Mouse (Mus musculus) stomach, embryonic 16.5 days (tissue): ENCODE results near the gene Ivl. TPM values are rescaled to one million over a fixed set of nuclear protein-coding genes. Genes with fewer than 3 reads are reported as not detected.

Source experiments
- ATAC-seq: fragments of 200-750 bp; cut with Nextera tagmentation; 2 replicates; pipeline ENCODE4 v1.8.0; 2017; ENCODE audit warnings: moderate number of reproducible peaks, moderate TSS enrichment; ENCODE audit not compliant: insufficient read depth, low FRiP score
- H3K27ac ChIP-seq: fragments of 300-500 bp; sonication (generic); 2 replicates; pipeline ENCODE4 v1.5.1; 2014; ENCODE audit warnings: low read length
- H3K27me3 ChIP-seq: fragments of 300-500 bp; sonication (generic); 2 replicates; pipeline ENCODE4 v1.6.1; 2014; ENCODE audit warnings: low read length, control low read depth, mixed read lengths; ENCODE audit not compliant: control insufficient read depth, insufficient read depth
- H3K36me3 ChIP-seq: fragments of 300-500 bp; sonication (generic); 2 replicates; pipeline ENCODE4 v1.6.1; 2014; ENCODE audit warnings: low read length; ENCODE audit not compliant: control insufficient read depth, insufficient read depth
- H3K4me1 ChIP-seq: fragments of 300-500 bp; sonication (generic); 2 replicates; pipeline ENCODE4 v1.6.1; 2014; ENCODE audit warnings: low read length, control low read depth, mixed read lengths; ENCODE audit not compliant: control insufficient read depth, insufficient read depth
- H3K4me2 ChIP-seq: fragments of 300-500 bp; sonication (generic); 2 replicates; pipeline ENCODE4 v1.6.1; 2014; ENCODE audit warnings: low read depth, low read length, mixed read lengths
- H3K4me3 ChIP-seq: fragments of 300-500 bp; sonication (generic); replicated peaks from 2 replicates; pipeline ENCODE4 v1.5.1; 2014; ENCODE audit warnings: mild to moderate bottlenecking, low read length
- H3K9ac ChIP-seq: fragments of 300-500 bp; sonication (generic); 2 replicates; pipeline ENCODE4 v1.6.1; 2014; ENCODE audit warnings: low read length
- H3K9me3 ChIP-seq: fragments of 300-500 bp; sonication (generic); replicated peaks from 2 replicates; pipeline ENCODE4 v1.6.1; 2016; ENCODE audit warnings: low read length, control low read depth; ENCODE audit not compliant: control insufficient read depth
- WGBS: fragments of 180-500 bp; shearing (Covaris S2); extraction: QIAGEN DNeasy Blood & Tissue Kit; methylation state at CpG from one replicate; pipeline ENCODE4 v1.1.7; 2014; 5-methylcytosine and 5-hydroxymethylcytosine counted together
- polyA plus RNA-seq: library from polyadenylated mRNA; unstranded; fragments of >200 nt; fragmentation: Nextera tagmentation; extraction: Ambion mirVana; gene quantifications from 2 replicates; pipeline ENCODE4 v1.2.1, GENCODE M21; 2015

The Ivl gene
- 1.3 and 2.0 TPM in 2 replicates for polyA plus RNA-seq

GRCm38 (mm10) chr3:92573449-92574041 lies at the start of gene Ivl:
TSS of gene Ivl (minus strand) at chr3:92573735.
- Histone ChIP-seq H3K27ac (no peak within 1 kb of the TSS), H3K9me3 (no peaks in the 10 kb centered on the region), H3K9ac (no peak within 1 kb of the TSS), H3K4me2 (no peak within 1 kb of the TSS), H3K27me3 (no peaks in the 10 kb centered on the region), H3K4me1 (no peaks in the 10 kb centered on the region), H3K36me3 (no peaks in the 10 kb centered on the region), H3K4me3 (no peak within 1 kb of the TSS)
- WGBS: 71% methylated on average over 1 of the region's 1 CpGs
- no peak for ATAC-seq

DNA sequence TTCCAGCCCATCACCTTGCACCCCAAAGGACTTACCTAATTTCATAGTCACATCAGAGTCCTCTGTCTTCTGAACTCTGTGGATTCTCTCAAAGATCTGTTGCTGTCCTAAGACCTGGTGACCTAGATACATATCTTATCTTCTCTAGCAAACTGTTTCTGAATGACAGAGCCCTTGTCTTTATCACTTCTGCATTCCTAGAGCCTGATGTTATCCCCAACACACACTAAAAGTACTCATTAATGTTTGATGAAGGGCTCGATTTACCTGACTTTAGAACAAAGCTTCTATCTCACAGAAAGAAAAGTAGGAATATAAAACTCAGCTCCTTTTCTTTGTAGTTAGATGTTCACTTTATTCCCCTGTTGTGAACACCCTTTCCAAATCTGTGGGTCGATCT lies 48.0 kb upstream of the Ivl start, which contains the start of gene Lce6a:
Gene Lce6a (minus strand): TSS at position 101 of the 400 bp plus-strand sequence.
- no peak within 1 kb of the TSS for H3K27ac ChIP-seq
- WGBS: 51% methylated on average over 2 of the region's 2 CpGs
- H3K27me3 ChIP-seq: no peaks in the 10 kb centered on the region
- H3K9ac ChIP-seq: no peak within 1 kb of the TSS
- no peak within 1 kb of the TSS for H3K4me2 ChIP-seq
- no peaks in the 10 kb centered on the region for H3K36me3 ChIP-seq
- no peaks in the 10 kb centered on the region for H3K4me1 ChIP-seq
- no peaks in the 10 kb centered on the region for H3K9me3 ChIP-seq
- no peak for ATAC-seq
- H3K4me3 ChIP-seq: no peak within 1 kb of the TSS

GRCm38 (mm10) chr3:92609804-92610203 lies 36.3 kb upstream of the Ivl start:
- ATAC-seq: no peak
- 49% methylated on average over 1 of the region's 1 CpGs for WGBS

DNA sequence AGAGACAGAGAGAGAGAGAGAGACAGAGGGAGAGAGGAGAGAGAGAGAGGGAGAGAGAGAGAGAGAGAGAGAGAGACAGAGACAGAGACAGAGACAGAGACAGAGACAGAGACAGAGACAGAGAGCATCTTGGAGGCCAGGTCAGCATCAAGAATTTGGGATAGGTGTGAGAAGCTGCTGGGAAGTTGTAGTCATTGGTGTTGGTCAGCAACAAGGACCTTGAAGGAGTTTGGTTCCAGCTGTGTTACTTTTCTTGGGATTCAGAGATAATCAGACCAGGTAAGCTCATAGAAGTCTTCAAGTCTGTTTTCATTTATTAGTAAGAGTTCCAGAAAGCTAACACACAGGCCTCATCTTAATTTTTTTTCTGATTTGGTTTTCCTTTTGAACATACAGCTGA lies 33.9 kb upstream of the Ivl start, which contains the start of gene 2210017I01Rik:
Gene 2210017I01Rik (minus strand): TSS at position 101 of the 400 bp plus-strand sequence.
- no peaks in the 10 kb centered on the region for H3K27me3 ChIP-seq
- no peak within 1 kb of the TSS for H3K27ac ChIP-seq
- no peak within 1 kb of the TSS for H3K4me3 ChIP-seq
- H3K36me3 ChIP-seq: no peaks in the 10 kb centered on the region
- H3K9me3 ChIP-seq: no peaks in the 10 kb centered on the region
- H3K4me2 ChIP-seq: no peak within 1 kb of the TSS
- no peak within 1 kb of the TSS for H3K9ac ChIP-seq
- ATAC-seq: no peak
- H3K4me1 ChIP-seq: no peaks in the 10 kb centered on the region

More at GRCm38 (mm10) chr3:92609804-92610203, 36.3 kb upstream of the Ivl start:
- Histone ChIP-seq H3K9ac (no peak overlapping the region), H3K36me3 (no peaks in the 10 kb centered on the region), H3K27me3 (no peaks in the 10 kb centered on the region), H3K27ac (no peak overlapping the region), H3K4me2 (no peak overlapping the region), H3K9me3 (no peaks in the 10 kb centered on the region), H3K4me3 (no peak overlapping the region), H3K4me1 (no peaks in the 10 kb centered on the region)

DNA sequence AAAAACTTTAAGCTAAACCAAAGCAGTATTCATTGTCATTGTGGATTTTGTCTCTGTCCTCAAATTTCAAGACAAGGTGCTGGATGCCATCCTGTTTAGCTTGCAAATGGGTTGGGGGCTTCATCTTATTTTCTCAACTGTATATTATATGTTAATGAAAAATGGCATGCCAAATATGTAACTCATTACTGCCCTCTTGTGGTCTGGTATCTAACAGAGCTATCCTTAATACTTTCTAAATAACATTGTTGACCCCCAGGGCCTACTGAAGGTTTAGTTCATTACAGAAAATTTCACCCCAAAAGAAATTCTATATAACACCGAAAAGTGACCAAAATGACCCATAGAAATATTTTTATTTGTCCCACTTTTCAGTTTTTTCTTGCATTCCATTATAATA lies 28.6 kb upstream of the Ivl start:
- WGBS: 58% methylated on average over 1 of the region's 1 CpGs
- H3K4me1 ChIP-seq: no peaks in the 10 kb centered on the region
- no peak overlapping the region for H3K9ac ChIP-seq
- H3K9me3 ChIP-seq: no peaks in the 10 kb centered on the region
- ATAC-seq: no peak
- H3K36me3 ChIP-seq: no peaks in the 10 kb centered on the region
- H3K27ac ChIP-seq: no peak overlapping the region
- no peak overlapping the region for H3K4me2 ChIP-seq
- H3K27me3 ChIP-seq: no peaks in the 10 kb centered on the region
- H3K4me3 ChIP-seq: no peak overlapping the region

GRCm38 (mm10) chr3:92600456-92600855 lies 26.9 kb upstream of the Ivl start:
- H3K27ac ChIP-seq: no peak overlapping the region
- 45% methylated on average over 1 of the region's 1 CpGs for WGBS

DNA sequence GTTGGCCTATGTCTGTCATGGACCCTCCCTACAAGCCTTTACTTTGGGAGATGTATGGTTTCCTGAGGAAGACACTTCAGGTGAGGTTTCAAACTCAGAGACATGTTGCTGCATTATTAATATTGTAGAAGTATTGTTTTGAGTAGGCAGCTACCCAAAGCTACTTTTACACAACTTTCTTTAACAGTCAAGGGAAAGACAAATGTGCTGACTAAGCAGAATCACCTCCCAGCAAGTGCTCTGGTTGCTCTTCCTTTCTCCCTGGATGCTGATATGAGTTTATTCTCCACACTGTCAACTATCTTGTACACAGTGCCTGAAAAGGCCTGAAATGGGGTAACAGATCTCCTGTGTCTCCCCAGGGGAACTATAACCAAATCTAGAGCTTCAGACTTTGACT lies 26.4 kb upstream of the Ivl start:
- H3K27ac ChIP-seq: no peak overlapping the region
- no peaks in the 10 kb centered on the region for H3K36me3 ChIP-seq
- ATAC-seq: no peak
- H3K9me3 ChIP-seq: no peaks in the 10 kb centered on the region
- no peak overlapping the region for H3K4me2 ChIP-seq
- H3K9ac ChIP-seq: no peak overlapping the region
- H3K27me3 ChIP-seq: no peaks in the 10 kb centered on the region
- H3K4me3 ChIP-seq: no peak overlapping the region
- no peaks in the 10 kb centered on the region for H3K4me1 ChIP-seq

More at GRCm38 (mm10) chr3:92600456-92600855, 26.9 kb upstream of the Ivl start:
- Histone ChIP-seq H3K9me3 (no peaks in the 10 kb centered on the region), H3K4me1 (no peaks in the 10 kb centered on the region), H3K27me3 (no peaks in the 10 kb centered on the region), H3K36me3 (no peaks in the 10 kb centered on the region), H3K4me2 (no peak overlapping the region), H3K4me3 (no peak overlapping the region), H3K9ac (no peak overlapping the region)
- ATAC-seq: no peak

DNA sequence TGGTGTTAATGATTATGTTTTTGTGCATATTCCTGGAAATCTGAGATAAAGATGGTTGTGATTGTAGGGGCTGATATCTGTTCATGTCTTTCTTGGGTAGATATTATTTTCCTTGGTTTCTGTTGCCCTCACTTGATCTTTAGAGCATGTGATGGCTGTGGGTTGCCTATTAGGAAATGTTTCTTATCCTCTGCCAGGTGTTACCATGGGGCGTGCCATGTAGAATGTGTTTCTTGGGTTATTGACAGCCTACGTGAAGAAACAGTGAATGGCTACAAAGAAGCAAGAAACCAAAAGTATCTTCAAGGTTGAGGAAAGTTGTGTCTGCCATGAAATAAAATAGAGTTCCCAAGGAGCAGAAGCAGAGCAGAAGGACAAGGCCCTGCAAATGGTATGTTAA lies 24.9 kb upstream of the Ivl start:
- Histone ChIP-seq H3K4me2 (no peak overlapping the region), H3K27ac (no peak overlapping the region), H3K9ac (no peak overlapping the region), H3K36me3 (no peaks in the 10 kb centered on the region), H3K4me1 (no peaks in the 10 kb centered on the region), H3K9me3 (no peaks in the 10 kb centered on the region), H3K27me3 (no peaks in the 10 kb centered on the region), H3K4me3 (no peak overlapping the region)
- WGBS: 86% methylated on average over 2 of the region's 2 CpGs
- ATAC-seq: no peak

- no peak within 1 kb of the TSS for H3K27ac ChIP-seq
These were observed 15.3 kb upstream of the Ivl start, which contains the start of gene Smcp for GRCm38 (mm10) chr3:92588858-92589257. TSS of gene Smcp (minus strand) at chr3:92588997.

More at GRCm38 (mm10) chr3:92588858-92589257, 15.3 kb upstream of the Ivl start, which contains the start of gene Smcp:
- H3K4me3 ChIP-seq: no peak within 1 kb of the TSS
- H3K4me1 ChIP-seq: no peaks in the 10 kb centered on the region
- H3K36me3 ChIP-seq: no peaks in the 10 kb centered on the region
- H3K9me3 ChIP-seq: no peaks in the 10 kb centered on the region
- H3K9ac ChIP-seq: no peak within 1 kb of the TSS
- ATAC-seq: no peak
- no peak within 1 kb of the TSS for H3K4me2 ChIP-seq
- H3K27me3 ChIP-seq: no peaks in the 10 kb centered on the region
- WGBS: 63% methylated on average over 1 of the region's 1 CpGs
